Mouse (Mus musculus) forebrain, postnatal 0 days (tissue): ENCODE results near the gene Pkib. TPM values are rescaled to one million over a fixed set of nuclear protein-coding genes. Genes with fewer than 3 reads are reported as not detected.

Experiments used
- ATAC-seq: fragments of 200-750 bp; cut with Nextera tagmentation; 2 replicates; pipeline ENCODE4 v1.8.0; 2017; ENCODE audit warnings: mild to moderate bottlenecking, moderate library complexity
- DNase-seq: peaks from one replicate; pipeline ENCODE4 v3.0.0-alpha.2; 2015
- H3K27ac ChIP-seq: fragments of 300-500 bp; sonication (generic); 2 replicates; pipeline ENCODE4 v1.5.1; 2014; ENCODE audit warnings: low read depth, mild to moderate bottlenecking, antibody characterized with exemption, low read length, moderate library complexity, mixed read lengths
- H3K27me3 ChIP-seq: fragments of 300-500 bp; sonication (generic); 2 replicates; pipeline ENCODE4 v1.6.1; 2014; ENCODE audit warnings: mild to moderate bottlenecking, low read length, mixed read lengths; ENCODE audit not compliant: insufficient read depth
- H3K36me3 ChIP-seq: fragments of 300-500 bp; sonication (generic); 2 replicates; pipeline ENCODE4 v1.6.1; 2014; ENCODE audit warnings: mild to moderate bottlenecking, moderate library complexity; ENCODE audit not compliant: insufficient read depth
- H3K4me1 ChIP-seq: fragments of 300-500 bp; sonication (generic); 2 replicates; pipeline ENCODE4 v1.6.1; 2014; ENCODE audit warnings: antibody characterized with exemption; ENCODE audit not compliant: insufficient read depth
- H3K4me2 ChIP-seq: fragments of 300-500 bp; sonication (generic); 2 replicates; pipeline ENCODE4 v1.6.1; 2014; ENCODE audit warnings: low read depth, mild to moderate bottlenecking, moderate library complexity
- H3K4me3 ChIP-seq: fragments of 300-500 bp; sonication (generic); 2 replicates; pipeline ENCODE4 v1.5.1; 2014; ENCODE audit warnings: low read depth, low read length, mixed read lengths
- H3K9ac ChIP-seq: fragments of 300-500 bp; sonication (generic); 2 replicates; pipeline ENCODE4 v1.6.1; 2014; ENCODE audit warnings: mild to moderate bottlenecking
- H3K9me3 ChIP-seq: fragments of 300-500 bp; sonication (generic); 2 replicates; pipeline ENCODE4 v1.6.1; 2016; ENCODE audit warnings: low read length
- CTCF ChIP-seq: sonication (generic); IDR thresholded peaks from 2 replicates; pipeline ENCODE4 v1.5.1; 2016; ENCODE audit warnings: antibody characterized with exemption, control low read depth, low read depth
- WGBS: fragments of 180-500 bp; shearing (Covaris S2); extraction: QIAGEN DNeasy Blood & Tissue Kit; methylation state at CpG from one replicate; pipeline ENCODE4 v1.1.7; 2014; 5-methylcytosine and 5-hydroxymethylcytosine counted together
- polyA plus RNA-seq: library from polyadenylated mRNA; unstranded; fragments of >200 nt; fragmentation: Nextera tagmentation; extraction: Ambion mirVana; gene quantifications from 2 replicates; pipeline ENCODE4 v1.2.1, GENCODE M21; 2015
- total RNA-seq: library from RNA; depleted of rRNA; stranded (reverse); fragments of >200 nt; gene quantifications from 2 replicates; pipeline ENCODE4 v1.2.3, GENCODE M21; 2014

Gene Pkib
- total and polyA plus RNA-seq, 2 experiments from 2014 or later: 2.4 to 7.5 TPM

DNA sequence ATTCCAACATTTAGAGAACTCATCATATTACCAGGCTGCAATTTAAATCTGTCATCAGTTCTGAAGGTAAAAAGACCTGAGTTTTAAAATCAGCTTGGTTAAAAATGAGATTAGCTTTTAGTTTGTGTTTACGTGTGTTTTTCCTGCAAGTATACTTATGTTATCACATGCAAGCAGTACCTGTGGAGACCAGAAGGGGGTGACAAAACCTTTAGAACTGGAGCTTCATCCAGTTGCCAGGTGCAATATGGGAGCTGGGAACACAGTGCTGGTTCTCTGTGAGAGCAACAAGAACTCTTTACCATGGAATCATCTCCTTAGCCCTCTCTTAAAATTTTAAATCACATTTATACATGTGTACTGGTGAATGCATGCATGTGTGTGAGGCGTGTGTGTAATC is 1.2 kb upstream of the Pkib start:
- no peak for ATAC-seq
- TF ChIP-seq CTCF: no peak
- Histone ChIP-seq H3K4me2 (no peak overlapping the region), H3K27ac (no peak overlapping the region), H3K36me3 (no peaks in the 10 kb centered on the region), H3K4me1 (0 out of 2 replicates have a peak, but pooled peaks cover 6% of the 10 kb centered on the region), H3K27me3 (no peaks in the 10 kb centered on the region), H3K9me3 (no peaks in the 10 kb centered on the region), H3K9ac (no peak overlapping the region), H3K4me3 (no peak overlapping the region)
- WGBS: 95% methylated on average over 2 of the region's 2 CpGs
- DNase-seq: no peak

DNA sequence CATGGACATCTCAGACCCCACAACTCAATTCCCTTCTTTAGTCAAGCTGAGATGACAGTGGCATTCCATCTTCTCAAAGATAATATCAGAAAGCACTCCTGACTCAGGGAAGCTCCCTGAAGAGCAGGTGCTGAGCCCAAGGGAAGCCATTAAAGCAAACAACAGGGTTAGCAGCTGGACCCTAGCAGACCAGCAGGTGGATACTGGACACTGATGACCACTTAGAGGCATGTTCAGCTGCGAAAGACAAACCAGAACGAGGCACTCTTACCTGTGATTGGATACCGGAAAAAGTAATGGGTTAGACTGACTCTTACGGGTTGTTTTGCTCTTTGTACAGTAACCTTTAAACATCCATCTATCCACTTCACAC is 1.1 kb downstream of the Pkib start:
- no peaks in the 10 kb centered on the region for H3K27me3 ChIP-seq
- peak overlapping the region; percentile 51; the same call in 1 of the 2 replicates for H3K4me3 ChIP-seq
- peak overlapping the region; percentile 92 for H3K4me2 ChIP-seq
- peak overlapping the region; percentile 62; the same call in 1 of the 2 replicates for H3K9ac ChIP-seq
- no peak for DNase-seq
- H3K4me1 ChIP-seq: 0 out of 2 replicates have a peak, but pooled peaks cover 6% of the 10 kb centered on the region
- no peaks in the 10 kb centered on the region for H3K9me3 ChIP-seq
- TF ChIP-seq CTCF: no peak
- no peak for ATAC-seq
- 80% methylated on average over 4 of the region's 4 CpGs for WGBS
- H3K36me3 ChIP-seq: no peaks in the 10 kb centered on the region
- no peak overlapping the region for H3K27ac ChIP-seq

DNA sequence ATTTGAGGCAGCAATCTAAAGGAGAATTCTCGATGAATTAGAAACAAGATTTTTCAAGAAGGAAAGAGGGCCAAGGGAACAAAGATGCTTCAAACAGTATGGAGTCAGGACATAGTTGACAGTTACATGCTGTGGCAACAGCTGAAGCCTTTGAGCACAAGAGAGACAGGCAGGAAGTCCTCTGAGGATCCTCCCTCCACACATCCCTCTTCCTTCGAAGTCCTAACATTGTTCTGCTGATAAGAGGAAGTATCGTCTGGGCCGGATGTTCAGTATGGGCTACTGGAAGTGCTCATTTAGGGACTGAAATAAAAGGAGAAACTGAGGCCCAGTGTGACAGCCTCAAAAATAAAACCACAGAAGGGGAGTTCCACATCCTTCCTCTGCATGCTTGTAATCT is 5.2 kb downstream of the Pkib start:
- Histone ChIP-seq H3K36me3 (no peaks in the 10 kb centered on the region), H3K27me3 (no peaks in the 10 kb centered on the region), H3K9me3 (no peaks in the 10 kb centered on the region), H3K4me3 (no peak overlapping the region), H3K4me1 (0 out of 2 replicates have a peak, but pooled peaks cover 6% of the 10 kb centered on the region), H3K9ac (no peak overlapping the region), H3K4me2 (no peak overlapping the region), H3K27ac (no peak overlapping the region)
- no peak for ATAC-seq
- whole genome bisulfite sequencing: 80% methylated on average over 4 of the region's 4 CpGs
- DNase-seq: no peak
- TF ChIP-seq CTCF: no peak

- no peaks in the 10 kb centered on the region for H3K36me3 ChIP-seq
- 89% methylated on average over 4 of the region's 4 CpGs for WGBS
These were observed 6.5 kb downstream of the Pkib start for GRCm38 (mm10) chr10:57638250-57638649.

DNA sequence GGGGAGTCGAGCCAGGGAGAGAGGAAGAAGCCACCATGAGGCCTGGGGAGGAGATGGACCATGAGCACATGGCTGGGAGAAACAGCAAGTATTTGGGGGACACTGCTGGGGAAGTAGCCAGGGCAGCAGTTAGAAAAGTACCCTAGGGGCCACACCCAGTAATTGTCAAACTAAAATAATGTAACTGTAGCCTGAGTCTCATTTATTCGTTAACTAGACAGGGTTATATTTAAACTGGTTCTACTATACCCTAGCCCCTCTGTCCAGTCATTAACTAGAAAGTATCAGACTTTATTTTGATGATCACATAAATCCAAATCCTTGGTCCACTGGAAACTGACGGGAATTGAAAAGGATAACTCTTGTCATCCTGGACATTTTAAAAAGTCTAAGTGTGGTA is 7.8 kb downstream of the Pkib start:
- Histone ChIP-seq H3K4me3 (no peak overlapping the region), H3K4me1 (no peaks in the 10 kb centered on the region), H3K9ac (no peak overlapping the region), H3K27me3 (no peaks in the 10 kb centered on the region), H3K9me3 (no peaks in the 10 kb centered on the region), H3K27ac (no peak overlapping the region), H3K36me3 (no peaks in the 10 kb centered on the region), H3K4me2 (no peak overlapping the region)
- no peak for TF ChIP-seq CTCF
- WGBS: 76% methylated on average over 3 of the region's 3 CpGs
- DNase-seq: no peak
- ATAC-seq: no peak

More at GRCm38 (mm10) chr10:57638250-57638649, 6.5 kb downstream of the Pkib start:
- no peak for DNase-seq
- TF ChIP-seq CTCF: no peak
- Histone ChIP-seq H3K4me3 (no peak overlapping the region), H3K27ac (no peak overlapping the region), H3K4me2 (no peak overlapping the region), H3K27me3 (no peaks in the 10 kb centered on the region), H3K9me3 (no peaks in the 10 kb centered on the region), H3K4me1 (no peaks in the 10 kb centered on the region), H3K9ac (no peak overlapping the region)
- ATAC-seq: no peak

DNA sequence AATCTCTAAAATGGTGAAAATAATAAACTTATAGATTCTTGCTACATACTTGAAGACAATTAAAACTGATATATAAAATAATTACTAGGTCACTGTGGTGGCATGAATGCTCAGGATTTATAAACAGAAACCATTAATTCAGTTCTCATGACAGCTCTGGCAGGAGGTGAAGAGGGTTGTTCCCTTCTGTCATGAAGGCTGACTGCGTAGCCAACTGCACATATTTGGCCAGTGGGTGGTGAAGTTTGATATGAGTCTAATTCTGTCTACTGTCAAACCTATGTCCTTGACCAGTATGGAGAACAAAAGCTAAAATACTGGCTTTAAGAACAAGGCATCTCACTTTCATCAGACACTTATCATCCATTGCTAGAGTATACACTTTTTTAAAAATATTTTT is 21.5 kb downstream of the Pkib start:
- no peak overlapping the region for H3K4me3 ChIP-seq
- no peak for TF ChIP-seq CTCF
- WGBS: 84% methylated on average over 1 of the region's 1 CpGs
- no peak overlapping the region for H3K4me2 ChIP-seq
- DNase-seq (no peak), ATAC-seq (no peak)
- H3K9me3 ChIP-seq: no peaks in the 10 kb centered on the region
- H3K27ac ChIP-seq: no peak overlapping the region
- no peaks in the 10 kb centered on the region for H3K27me3 ChIP-seq
- no peaks in the 10 kb centered on the region for H3K4me1 ChIP-seq
- no peaks in the 10 kb centered on the region for H3K36me3 ChIP-seq
- H3K9ac ChIP-seq: no peak overlapping the region

GRCm38 (mm10) chr10:57660505-57660904 is 28.7 kb downstream of the Pkib start:
- 93% methylated on average over 3 of the region's 3 CpGs for WGBS
- H3K27me3 ChIP-seq: no peaks in the 10 kb centered on the region
- H3K36me3 ChIP-seq: no peaks in the 10 kb centered on the region
- no peak overlapping the region for H3K4me2 ChIP-seq
- ATAC-seq: no peak
- no peak overlapping the region for H3K4me3 ChIP-seq
- DNase-seq: no peak
- no peak overlapping the region for H3K27ac ChIP-seq
- H3K9me3 ChIP-seq: no peaks in the 10 kb centered on the region
- no peak for TF ChIP-seq CTCF
- no peak overlapping the region for H3K9ac ChIP-seq
- H3K4me1 ChIP-seq: no peaks in the 10 kb centered on the region

GRCm38 (mm10) chr10:57663758-57664157 is 32.0 kb downstream of the Pkib start:
- no peak for ATAC-seq

More at GRCm38 (mm10) chr10:57663758-57664157, 32.0 kb downstream of the Pkib start:
- no peak overlapping the region for H3K27ac ChIP-seq
- H3K9me3 ChIP-seq: no peaks in the 10 kb centered on the region
- 82% methylated on average over 1 of the region's 1 CpGs for WGBS
- H3K4me1 ChIP-seq: no peaks in the 10 kb centered on the region
- H3K36me3 ChIP-seq: no peaks in the 10 kb centered on the region
- no peak overlapping the region for H3K4me3 ChIP-seq
- H3K9ac ChIP-seq: no peak overlapping the region
- TF ChIP-seq CTCF: no peak
- DNase-seq: no peak
- H3K27me3 ChIP-seq: no peaks in the 10 kb centered on the region
- H3K4me2 ChIP-seq: no peak overlapping the region
